Mouse (Mus musculus): Measurements from ENCODE around the gene Creg1. TPM values are rescaled to one million over a fixed set of nuclear protein-coding genes. Genes with fewer than 3 reads are reported as not detected.
A peak's percentile ranks its signal among the peaks of the same experiment; 100 is the strongest.
"Not testable (repeated sequence)": the region's sequence is repeated elsewhere in the genome, so short reads cannot be mapped to it uniquely, and the experiment has no call there.

The Creg1 gene
- total RNA-seq, 2 experiments from 2014 or later, result 433 to 514 TPM

GRCm38 (mm10) chr1:165741989-165742388 lies 21.6 kb upstream of the Creg1 start:
- ATAC-seq (replicated peaks; ENCODE audit: low FRiP score, poor library complexity, severe bottlenecking), result no peak

GRCm38 (mm10) chr1:165748053-165748452 lies 15.5 kb upstream of the Creg1 start:
- no peak for ATAC-seq (replicated peaks; ENCODE audit: low FRiP score, poor library complexity, severe bottlenecking)

GRCm38 (mm10) chr1:165751142-165751541 lies 12.4 kb upstream of the Creg1 start:
- ATAC-seq (replicated peaks; ENCODE audit: low FRiP score, poor library complexity, severe bottlenecking), result no peak

GRCm38 (mm10) chr1:165751838-165752237 lies 11.7 kb upstream of the Creg1 start:
- ATAC-seq (replicated peaks; ENCODE audit: low FRiP score, poor library complexity, severe bottlenecking), result no peak

GRCm38 (mm10) chr1:165754205-165754604 lies 9.3 kb upstream of the Creg1 start:
- ATAC-seq (replicated peaks; ENCODE audit: low FRiP score, poor library complexity, severe bottlenecking), result no peak

- ATAC-seq (replicated peaks; ENCODE audit: low FRiP score, poor library complexity, severe bottlenecking), result no peak
Measured at GRCm38 (mm10) chr1:165755194-165755593, 8.4 kb upstream of the Creg1 start.

GRCm38 (mm10) chr1:165761522-165762305 lies 1.8 kb upstream of the Creg1 start:
- ATAC-seq (replicated peaks; ENCODE audit: low FRiP score, poor library complexity, severe bottlenecking), result no peak

GRCm38 (mm10) chr1:165762498-165762897 lies 1.0 kb upstream of the Creg1 start:
- not testable (repeated sequence) for ATAC-seq (replicated peaks; ENCODE audit: low FRiP score, poor library complexity, severe bottlenecking)

GRCm38 (mm10) chr1:165762914-165763634 lies 472 bp upstream of the Creg1 start:
- peak; percentile 62 for ATAC-seq (replicated peaks; ENCODE audit: low FRiP score, poor library complexity, severe bottlenecking)

- ATAC-seq (replicated peaks; ENCODE audit: low FRiP score, poor library complexity, severe bottlenecking), result no peak
Measured at GRCm38 (mm10) chr1:165764571-165764970, 1.0 kb downstream of the Creg1 start.

- ATAC-seq (replicated peaks; ENCODE audit: low FRiP score, poor library complexity, severe bottlenecking), result no peak
Measured at GRCm38 (mm10) chr1:165765041-165765440, 1.5 kb downstream of the Creg1 start.

- ATAC-seq (replicated peaks; ENCODE audit: low FRiP score, poor library complexity, severe bottlenecking), result no peak
Measured at GRCm38 (mm10) chr1:165765651-165766294, 2.2 kb downstream of the Creg1 start.

GRCm38 (mm10) chr1:165766295-165766890 lies 2.8 kb downstream of the Creg1 start:
- peak; percentile 56 for ATAC-seq (replicated peaks; ENCODE audit: low FRiP score, poor library complexity, severe bottlenecking)

- ATAC-seq (replicated peaks; ENCODE audit: low FRiP score, poor library complexity, severe bottlenecking), result peak; percentile 62
Measured at GRCm38 (mm10) chr1:165768894-165769512, 5.5 kb downstream of the Creg1 start.

- ATAC-seq (replicated peaks; ENCODE audit: low FRiP score, poor library complexity, severe bottlenecking), result no peak
Measured at GRCm38 (mm10) chr1:165770181-165770759, 6.7 kb downstream of the Creg1 start.

GRCm38 (mm10) chr1:165771491-165771897 lies 7.9 kb downstream of the Creg1 start:
- ATAC-seq (replicated peaks; ENCODE audit: low FRiP score, poor library complexity, severe bottlenecking), result peak; percentile 69

- ATAC-seq (replicated peaks; ENCODE audit: low FRiP score, poor library complexity, severe bottlenecking), result no peak
Measured at GRCm38 (mm10) chr1:165771998-165772397, 8.5 kb downstream of the Creg1 start.

GRCm38 (mm10) chr1:165775518-165776294 lies 12.2 kb downstream of the Creg1 start:
- ATAC-seq (replicated peaks; ENCODE audit: low FRiP score, poor library complexity, severe bottlenecking), result peak; percentile 51
